Mouse (Mus musculus): ENCODE results near the gene Vmn2r69.

Gene Vmn2r69

GRCm38 (mm10) chr7:85415820-85416219, at the start of gene Vmn2r69:
TSS of gene Vmn2r69 (minus strand) at chr7:85415920.
- no peak for DNase-seq
